Mouse (Mus musculus) erythroid progenitor cell, adult 5-6 weeks (primary cell): ENCODE results near the gene Krt34. TPM values are rescaled to one million over a fixed set of nuclear protein-coding genes. Genes with fewer than 3 reads are reported as not detected.

Experiments used
- ATAC-seq: replicated peaks from 2 replicates; pipeline ENCODE4 v1.8.0; 2016; ENCODE audit warnings: moderate number of reproducible peaks, mild to moderate bottlenecking, moderate TSS enrichment, inconsistent platforms; ENCODE audit not compliant: poor library complexity, low FRiP score, severe bottlenecking
- total RNA-seq, 2 experiments: library from RNA; stranded (forward) in 1 of 2; stranded (reverse) in 1 of 2; fragments of 150-400 nt in 1 of 2; fragments of 186-747, 209-891 nt in 1 of 2; gene quantifications; 2 replicates each; pipeline versions ENCODE4 v1.2.3 to v1.2.4; 2015 to 2017; ENCODE audit warnings: low replicate concordance in 2 of 2

The Krt34 gene
- total RNA-seq, 2 experiments from 2014 or later: not detected

DNA sequence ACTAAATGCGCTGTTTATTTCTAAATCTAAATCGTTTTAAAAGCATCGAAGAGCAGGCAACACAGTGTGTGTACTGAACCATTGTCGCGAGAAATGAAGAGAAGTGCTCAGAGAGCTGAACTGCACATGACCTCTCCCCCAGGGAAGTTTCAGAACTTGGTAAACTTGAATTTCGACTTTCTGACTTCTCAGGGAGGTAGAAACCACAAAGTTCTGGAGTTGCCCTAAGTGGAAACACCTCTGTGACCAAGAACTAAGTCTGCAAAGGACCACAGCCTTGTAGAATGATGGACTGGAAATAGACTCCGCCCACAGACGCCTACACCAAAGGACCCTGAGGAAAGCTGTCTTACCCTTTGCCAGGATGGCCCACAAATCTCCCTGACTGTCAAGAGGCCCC lies 35.4 kb downstream of the Krt34 start:
- ATAC-seq: no peak

DNA sequence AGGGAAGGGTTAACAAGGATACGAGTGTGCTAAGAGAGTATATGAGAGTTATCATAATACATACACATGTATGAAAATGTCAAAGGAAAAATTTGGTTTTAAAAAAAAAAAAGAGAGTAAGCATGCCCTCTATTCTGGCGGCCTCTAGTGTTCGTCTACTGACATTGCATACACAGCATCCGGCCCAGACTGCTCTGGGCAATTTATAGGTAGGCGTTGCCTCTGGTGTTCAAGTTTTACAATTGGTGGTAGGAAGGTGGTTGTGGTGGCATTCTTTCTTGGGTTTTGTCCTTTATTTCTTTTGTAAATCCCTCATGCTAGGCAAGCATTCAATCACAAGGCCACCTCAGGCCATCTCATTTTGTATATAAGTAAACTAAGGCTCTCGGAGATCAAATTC lies 36.5 kb downstream of the Krt34 start:
- no peak for ATAC-seq

DNA sequence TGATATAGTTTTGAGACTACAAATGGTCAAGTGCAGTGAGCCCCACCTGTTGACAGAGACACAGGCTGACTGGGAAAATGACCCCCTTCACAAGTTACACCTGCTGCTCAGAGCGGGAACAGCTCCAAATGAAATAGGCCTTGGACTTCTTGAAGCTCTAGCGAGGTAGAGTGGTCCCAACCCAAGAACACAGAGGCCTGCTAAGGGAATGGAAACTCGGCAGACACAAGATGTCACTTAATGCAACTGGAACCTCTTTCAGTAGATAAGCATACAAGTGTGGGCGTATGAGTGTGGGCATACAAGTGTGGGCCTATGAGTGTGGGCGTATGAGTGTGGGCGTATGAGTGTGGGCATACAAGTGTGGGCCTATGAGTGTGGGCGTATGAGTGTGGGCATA lies 42.3 kb downstream of the Krt34 start:
- no peak for ATAC-seq

DNA sequence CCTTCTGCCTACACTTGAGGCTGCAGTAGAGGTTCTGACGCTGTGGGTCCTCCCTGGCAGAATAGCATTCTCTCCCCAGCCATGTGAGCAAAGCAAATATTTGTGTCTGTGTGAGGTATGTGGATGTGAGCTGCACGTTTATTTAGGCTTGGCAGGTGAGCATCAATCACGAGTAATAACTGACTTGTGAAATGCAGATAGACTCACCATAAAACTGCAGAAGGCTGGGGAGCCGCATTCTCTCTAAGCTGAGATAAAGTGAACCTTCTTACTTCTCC lies 47.0 kb downstream of the Krt34 start:
- ATAC-seq: no peak

DNA sequence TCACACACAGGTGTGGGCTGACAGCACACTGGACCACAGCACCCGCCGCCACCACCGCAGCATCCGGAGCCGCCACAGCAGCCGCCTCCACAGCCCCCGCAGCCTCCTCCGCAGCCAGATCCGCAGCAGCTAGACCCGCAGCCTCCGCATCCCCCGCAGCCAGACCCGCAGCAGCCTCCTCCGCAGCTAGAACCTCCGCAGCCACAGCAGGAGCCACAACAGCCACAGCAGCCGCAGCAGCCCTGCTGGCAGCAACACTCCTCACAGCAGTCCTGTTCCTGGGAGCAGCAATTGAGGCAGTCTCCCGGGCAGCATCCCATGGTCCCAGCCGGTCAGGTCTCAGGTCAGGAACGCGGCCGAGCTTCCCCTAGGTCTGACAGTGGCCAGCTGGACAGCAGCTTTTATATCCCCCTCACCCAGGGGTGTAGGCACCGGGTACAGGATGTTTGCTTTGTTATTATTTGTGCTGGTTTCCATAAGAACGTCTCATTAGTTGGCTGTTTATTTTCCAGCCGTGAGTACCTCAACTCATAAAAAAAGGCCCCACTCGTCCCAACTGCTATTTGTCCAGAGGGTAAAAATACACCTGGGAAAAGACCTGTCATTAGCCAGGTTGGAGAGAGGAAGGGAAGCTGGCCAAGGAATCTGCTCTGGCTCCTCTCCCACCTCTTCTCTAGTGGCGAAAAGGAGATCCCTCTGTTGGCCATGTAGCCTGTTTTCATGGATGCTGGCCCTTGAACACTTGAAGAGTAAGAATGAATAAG lies 47.6 kb downstream of the Krt34 start, which contains the start of gene Krtap17-1:
Gene Krtap17-1, minus strand, starts transcription at position 375 of the 764 bp plus-strand sequence.
- ATAC-seq: no peak

DNA sequence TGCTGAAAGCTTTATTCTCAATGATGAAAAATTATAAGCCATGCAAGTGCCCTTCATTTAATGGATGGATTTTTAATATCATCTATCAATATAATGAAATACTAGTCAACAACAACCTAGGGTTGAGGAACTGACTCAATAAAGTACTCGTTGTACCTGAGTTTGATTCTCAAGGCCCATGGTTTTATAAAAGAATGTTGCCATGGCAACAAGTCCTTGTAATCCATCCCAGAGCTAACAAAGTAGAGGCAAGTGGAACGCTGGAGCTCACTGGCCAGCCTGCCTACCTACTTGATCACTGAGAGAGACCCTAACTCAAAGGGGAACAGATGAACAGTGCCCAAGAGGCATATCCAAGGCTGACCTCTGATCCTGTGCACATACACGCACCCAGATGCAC lies 50.8 kb downstream of the Krt34 start:
- no peak for ATAC-seq

DNA sequence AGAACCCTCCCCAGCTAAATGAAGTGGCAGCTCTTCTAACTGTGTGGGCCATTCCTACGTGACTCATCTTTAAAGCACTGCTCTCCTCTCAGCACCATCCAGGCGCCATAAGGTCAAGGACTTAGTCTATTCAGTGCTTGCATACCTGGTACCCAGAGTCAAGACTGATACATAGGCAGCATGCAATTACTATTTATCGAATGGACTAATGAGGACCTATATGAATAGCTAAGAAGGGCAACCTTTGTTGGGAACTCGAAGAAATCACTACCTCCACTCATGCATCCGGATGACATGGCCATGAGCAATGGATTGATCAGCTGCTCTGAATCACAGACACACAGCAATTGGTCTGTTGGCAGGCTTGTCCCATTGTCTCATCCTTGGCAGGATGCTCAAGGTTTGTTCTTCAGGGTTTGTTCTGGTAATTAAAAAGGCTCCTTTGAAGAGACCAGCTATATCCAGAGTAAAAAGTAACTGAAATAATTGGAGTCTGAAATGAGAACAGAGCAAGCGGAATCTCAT lies 51.4 kb downstream of the Krt34 start:
- no peak for ATAC-seq

DNA sequence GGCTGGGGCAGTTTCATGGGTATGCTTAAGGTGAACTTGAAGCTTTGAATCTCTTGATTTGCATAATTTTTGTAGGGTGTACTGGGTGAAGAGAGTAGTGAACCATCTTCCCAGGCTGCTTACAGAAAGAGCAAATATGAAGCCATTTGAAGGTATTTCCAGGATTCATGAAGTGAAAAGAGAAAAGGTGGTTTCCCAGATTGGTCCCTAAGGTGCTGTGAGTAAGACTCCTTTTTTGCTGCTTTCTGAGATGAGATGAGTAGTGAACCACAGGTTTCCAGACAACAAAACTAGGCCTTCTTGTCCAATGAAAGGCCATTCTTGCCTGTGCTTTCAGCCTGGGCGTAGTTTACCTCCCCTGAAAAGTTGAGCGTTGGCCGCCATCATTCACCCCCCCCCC lies 52.8 kb downstream of the Krt34 start:
- ATAC-seq: no peak

Other genes starting within 250 kb of the Krt34 start
Only the 30 nearest of the 32 such genes appear.
- gene Gm11554, start 237.1 kb downstream of the Krt34 start, total RNA-seq (2015; ENCODE audit: low replicate concordance): not detected in 2 replicates
- gene Gm11554, start 237.1 kb downstream of the Krt34 start, total RNA-seq (2017; ENCODE audit: low replicate concordance): not detected in 2 replicates
- gene Krtap4-13, start 231.7 kb downstream of the Krt34 start, total RNA-seq (2015; ENCODE audit: low replicate concordance): not detected in 2 replicates
- not detected in 2 replicates for gene Krtap4-13, start 231.7 kb downstream of the Krt34 start, total RNA-seq (2017; ENCODE audit: low replicate concordance)
- gene Gm11564, start 225.9 kb downstream of the Krt34 start, total RNA-seq (2015; ENCODE audit: low replicate concordance): not detected in 2 replicates
- not detected in 2 replicates for gene Gm11564, start 225.9 kb downstream of the Krt34 start, total RNA-seq (2017; ENCODE audit: low replicate concordance)
- gene 2300003K06Rik, start 203.5 kb downstream of the Krt34 start, total RNA-seq (2015; ENCODE audit: low replicate concordance): not detected in 2 replicates
- not detected in 2 replicates for gene 2300003K06Rik, start 203.5 kb downstream of the Krt34 start, total RNA-seq (2017; ENCODE audit: low replicate concordance)
- not detected in 2 replicates for gene Krtap4-16, start 189.9 kb downstream of the Krt34 start, total RNA-seq (2015; ENCODE audit: low replicate concordance)
- not detected in 2 replicates for gene Krtap4-16, start 189.9 kb downstream of the Krt34 start, total RNA-seq (2017; ENCODE audit: low replicate concordance)
- gene Gm11568, start 183.6 kb downstream of the Krt34 start, total RNA-seq (2015; ENCODE audit: low replicate concordance): not detected in 2 replicates
- gene Gm11568, start 183.6 kb downstream of the Krt34 start, total RNA-seq (2017; ENCODE audit: low replicate concordance): not detected in 2 replicates
- not detected in 2 replicates for gene Gm11559, start 177.1 kb downstream of the Krt34 start, total RNA-seq (2015; ENCODE audit: low replicate concordance)
- gene Gm11559, start 177.1 kb downstream of the Krt34 start, total RNA-seq (2017; ENCODE audit: low replicate concordance): not detected in 2 replicates
- not detected in 2 replicates for gene Krtap9-1, start 168.2 kb downstream of the Krt34 start, total RNA-seq (2015; ENCODE audit: low replicate concordance)
- gene Krtap9-1, start 168.2 kb downstream of the Krt34 start, total RNA-seq (2017; ENCODE audit: low replicate concordance): not detected in 2 replicates
- not detected in 2 replicates for gene Gm11567, start 162.4 kb downstream of the Krt34 start, total RNA-seq (2015; ENCODE audit: low replicate concordance)
- not detected in 2 replicates for gene Gm11567, start 162.4 kb downstream of the Krt34 start, total RNA-seq (2017; ENCODE audit: low replicate concordance)
- gene Krtap31-1, start 133.6 kb downstream of the Krt34 start, total RNA-seq (2015; ENCODE audit: low replicate concordance): not detected in 2 replicates
- gene Krtap31-1, start 133.6 kb downstream of the Krt34 start, total RNA-seq (2017; ENCODE audit: low replicate concordance): not detected in 2 replicates
- gene Gm11565, start 126.8 kb downstream of the Krt34 start, total RNA-seq (2015; ENCODE audit: low replicate concordance): not detected in 2 replicates
- not detected in 2 replicates for gene Gm11565, start 126.8 kb downstream of the Krt34 start, total RNA-seq (2017; ENCODE audit: low replicate concordance)
- gene Krtap31-2, start 105.3 kb downstream of the Krt34 start, total RNA-seq (2015; ENCODE audit: low replicate concordance): not detected in 2 replicates
- not detected in 2 replicates for gene Krtap31-2, start 105.3 kb downstream of the Krt34 start, total RNA-seq (2017; ENCODE audit: low replicate concordance)
- not detected in 2 replicates for gene Krtap9-5, start 93.1 kb downstream of the Krt34 start, total RNA-seq (2015; ENCODE audit: low replicate concordance)
- not detected in 2 replicates for gene Krtap9-5, start 93.1 kb downstream of the Krt34 start, total RNA-seq (2017; ENCODE audit: low replicate concordance)
- not detected in 2 replicates for gene Krtap29-1, start 62.5 kb downstream of the Krt34 start, total RNA-seq (2015; ENCODE audit: low replicate concordance)
- gene Krtap29-1, start 62.5 kb downstream of the Krt34 start, total RNA-seq (2017; ENCODE audit: low replicate concordance): not detected in 2 replicates
- gene Krtap16-1, start 55.0 kb downstream of the Krt34 start, total RNA-seq (2015; ENCODE audit: low replicate concordance): not detected in 2 replicates
- not detected in 2 replicates for gene Krtap16-1, start 55.0 kb downstream of the Krt34 start, total RNA-seq (2017; ENCODE audit: low replicate concordance)
- not detected in 2 replicates for gene Krtap17-1, start 47.6 kb downstream of the Krt34 start, total RNA-seq (2015; ENCODE audit: low replicate concordance)
- gene Krtap17-1, start 47.6 kb downstream of the Krt34 start, total RNA-seq (2017; ENCODE audit: low replicate concordance): not detected in 2 replicates
- gene Krt33a, start 25.3 kb downstream of the Krt34 start, total RNA-seq (2015; ENCODE audit: low replicate concordance): not detected in 2 replicates
- not detected in 2 replicates for gene Krt33a, start 25.3 kb downstream of the Krt34 start, total RNA-seq (2017; ENCODE audit: low replicate concordance)
- not detected in 2 replicates for gene Krt33b, start 11.7 kb downstream of the Krt34 start, total RNA-seq (2015; ENCODE audit: low replicate concordance)
- gene Krt33b, start 11.7 kb downstream of the Krt34 start, total RNA-seq (2017; ENCODE audit: low replicate concordance): not detected in 2 replicates
- gene Krt31, start 9.0 kb upstream of the Krt34 start, total RNA-seq (2015; ENCODE audit: low replicate concordance): not detected in 2 replicates
- gene Krt31, start 9.0 kb upstream of the Krt34 start, total RNA-seq (2017; ENCODE audit: low replicate concordance): not detected in 2 replicates
- gene Krt32, start 46.7 kb upstream of the Krt34 start, total RNA-seq (2015; ENCODE audit: low replicate concordance): not detected in 2 replicates
- gene Krt32, start 46.7 kb upstream of the Krt34 start, total RNA-seq (2017; ENCODE audit: low replicate concordance): not detected in 2 replicates
- gene Krt35, start 54.7 kb upstream of the Krt34 start, total RNA-seq (2015; ENCODE audit: low replicate concordance): not detected in 2 replicates
- not detected in 2 replicates for gene Krt35, start 54.7 kb upstream of the Krt34 start, total RNA-seq (2017; ENCODE audit: low replicate concordance)
- not detected in 2 replicates for gene Krt36, start 64.1 kb upstream of the Krt34 start, total RNA-seq (2015; ENCODE audit: low replicate concordance)
- gene Krt36, start 64.1 kb upstream of the Krt34 start, total RNA-seq (2017; ENCODE audit: low replicate concordance): not detected in 2 replicates
- not detected in 2 replicates for gene Krt13, start 80.0 kb upstream of the Krt34 start, total RNA-seq (2015; ENCODE audit: low replicate concordance)
- gene Krt13, start 80.0 kb upstream of the Krt34 start, total RNA-seq (2017; ENCODE audit: low replicate concordance): not detected in 2 replicates
- gene Krt15, start 94.4 kb upstream of the Krt34 start, total RNA-seq (2015; ENCODE audit: low replicate concordance): not detected in 2 replicates
- not detected in 2 replicates for gene Krt15, start 94.4 kb upstream of the Krt34 start, total RNA-seq (2017; ENCODE audit: low replicate concordance)
- gene Krt19, start 107.1 kb upstream of the Krt34 start, total RNA-seq (2015; ENCODE audit: low replicate concordance): not detected in 2 replicates
- not detected in 2 replicates for gene Krt19, start 107.1 kb upstream of the Krt34 start, total RNA-seq (2017; ENCODE audit: low replicate concordance)
- not detected in 2 replicates for gene Krt9, start 151.7 kb upstream of the Krt34 start, total RNA-seq (2015; ENCODE audit: low replicate concordance)
- not detected in 2 replicates for gene Krt9, start 151.7 kb upstream of the Krt34 start, total RNA-seq (2017; ENCODE audit: low replicate concordance)
- gene Krt14, start 166.0 kb upstream of the Krt34 start, total RNA-seq (2015; ENCODE audit: low replicate concordance): not detected in 2 replicates
- gene Krt14, start 166.0 kb upstream of the Krt34 start, total RNA-seq (2017; ENCODE audit: low replicate concordance): not detected in 2 replicates
- not detected in 2 replicates for gene Krt16, start 207.3 kb upstream of the Krt34 start, total RNA-seq (2015; ENCODE audit: low replicate concordance)
- gene Krt16, start 207.3 kb upstream of the Krt34 start, total RNA-seq (2017; ENCODE audit: low replicate concordance): not detected in 2 replicates
- gene Krt17, start 219.5 kb upstream of the Krt34 start, total RNA-seq (2015; ENCODE audit: low replicate concordance): not detected in 2 replicates
- not detected in 2 replicates for gene Krt17, start 219.5 kb upstream of the Krt34 start, total RNA-seq (2017; ENCODE audit: low replicate concordance)
- not detected in 2 replicates for gene Krt42, start 228.3 kb upstream of the Krt34 start, total RNA-seq (2015; ENCODE audit: low replicate concordance)
- gene Krt42, start 228.3 kb upstream of the Krt34 start, total RNA-seq (2017; ENCODE audit: low replicate concordance): not detected in 2 replicates